Mouse (Mus musculus): ENCODE measurements around the gene Kif13a.

Kif13a gene

DNA sequence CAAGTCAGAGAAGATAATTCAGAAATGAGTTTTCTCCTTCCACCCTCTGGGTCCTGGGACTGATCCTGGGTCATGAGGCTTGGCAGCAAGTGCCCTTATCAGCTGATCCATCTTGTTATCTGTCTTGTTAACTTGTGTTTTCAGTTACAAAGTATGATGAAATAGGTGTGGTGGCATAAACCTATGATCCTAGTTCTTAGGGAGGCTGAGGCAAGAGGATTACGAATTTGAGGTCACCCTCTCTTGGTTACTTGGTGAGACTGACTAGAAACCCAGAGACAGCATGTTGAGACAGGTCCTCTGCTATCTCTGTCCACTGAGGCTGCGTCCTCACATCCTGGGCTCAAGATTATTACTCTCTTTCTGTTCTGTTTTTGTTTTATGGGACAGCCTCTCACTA lies 164.3 kb downstream of the Kif13a start:
- no peak for DNase-seq

DNA sequence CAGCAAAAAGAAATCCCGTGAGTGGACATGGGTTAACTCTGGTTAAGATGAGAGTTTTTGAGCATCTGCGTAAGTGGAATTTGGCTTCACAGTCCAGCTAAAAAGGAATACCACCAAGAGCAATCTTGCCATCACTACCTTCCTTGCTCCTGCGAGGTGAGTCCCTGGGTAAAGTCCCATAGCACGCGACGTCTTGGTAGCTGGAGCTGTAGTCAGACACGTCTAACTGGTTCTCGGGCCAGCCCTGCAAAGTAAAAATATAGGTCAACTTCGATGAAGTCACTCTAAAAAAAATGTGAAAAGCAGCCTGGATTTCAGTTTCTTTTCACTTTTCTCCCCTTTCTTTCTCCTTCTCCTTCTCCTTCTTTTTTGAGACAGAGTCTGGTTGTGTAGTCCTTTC lies 166.5 kb downstream of the Kif13a start:
- no peak for DNase-seq

DNA sequence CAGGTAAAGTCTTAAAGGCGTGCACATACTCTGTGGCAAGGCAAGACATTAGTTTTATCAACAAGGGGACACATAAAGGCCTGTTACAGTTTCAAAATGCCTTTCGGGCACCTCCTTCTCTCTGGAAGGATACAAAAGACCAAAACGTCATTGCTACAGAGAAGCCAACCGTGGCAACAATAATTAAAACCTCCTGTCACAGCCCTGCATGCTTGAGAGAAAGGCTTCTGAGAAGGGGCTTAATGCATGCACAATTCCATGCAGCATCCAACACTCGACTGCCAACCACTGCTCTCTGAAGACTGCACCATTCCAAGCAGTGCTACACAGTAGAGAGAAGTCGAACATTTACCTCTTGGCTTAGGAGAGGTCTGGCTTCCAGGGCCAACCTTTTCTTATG lies 168.7 kb downstream of the Kif13a start:
- DNase-seq, result no peak

DNA sequence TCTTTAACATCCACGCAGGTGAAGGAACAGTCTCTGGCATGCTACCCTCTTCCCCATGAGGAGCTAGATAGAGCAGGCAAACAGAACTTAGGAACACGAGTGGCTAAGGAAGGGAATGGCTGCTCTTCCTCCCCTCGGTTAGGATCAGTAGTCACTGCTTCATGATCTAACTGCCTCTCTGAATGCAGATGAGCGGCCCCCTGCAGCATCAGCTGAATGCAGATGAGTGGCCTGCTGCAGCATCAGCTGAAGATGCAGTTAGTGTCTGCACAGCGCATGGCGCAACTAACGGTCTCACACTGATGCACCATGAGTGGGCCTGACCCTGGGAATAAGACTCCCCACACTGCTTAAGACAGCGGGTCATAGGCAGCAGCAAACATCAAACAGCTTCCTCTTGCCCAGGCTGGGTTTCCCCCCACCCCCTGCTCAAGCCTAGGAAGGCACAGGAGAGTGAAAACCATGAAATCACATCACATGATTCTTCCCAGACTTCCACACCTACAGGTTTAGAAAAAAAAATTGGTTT lies 170.3 kb downstream of the Kif13a start:
- no peak for DNase-seq

DNA sequence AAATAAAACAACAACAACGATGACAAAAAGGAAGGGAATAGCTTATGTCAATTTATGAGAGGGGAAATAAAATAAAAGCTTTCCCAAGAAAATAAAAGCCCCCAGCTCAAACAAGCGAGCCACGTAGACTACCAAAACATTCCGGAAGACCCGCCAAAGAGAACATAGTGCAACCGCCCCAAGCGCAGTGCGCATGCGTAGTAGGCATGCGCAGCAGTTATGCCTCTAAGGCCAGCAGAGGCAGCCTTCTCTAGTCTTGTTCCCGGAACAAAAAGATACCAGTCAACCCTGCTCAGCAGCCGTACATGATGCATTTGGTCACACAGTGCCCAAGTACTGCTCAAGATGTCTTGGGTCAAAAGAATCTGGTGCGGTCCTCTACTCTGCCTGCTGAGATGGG lies 171.0 kb downstream of the Kif13a start:
- DNase-seq, result no peak

DNA sequence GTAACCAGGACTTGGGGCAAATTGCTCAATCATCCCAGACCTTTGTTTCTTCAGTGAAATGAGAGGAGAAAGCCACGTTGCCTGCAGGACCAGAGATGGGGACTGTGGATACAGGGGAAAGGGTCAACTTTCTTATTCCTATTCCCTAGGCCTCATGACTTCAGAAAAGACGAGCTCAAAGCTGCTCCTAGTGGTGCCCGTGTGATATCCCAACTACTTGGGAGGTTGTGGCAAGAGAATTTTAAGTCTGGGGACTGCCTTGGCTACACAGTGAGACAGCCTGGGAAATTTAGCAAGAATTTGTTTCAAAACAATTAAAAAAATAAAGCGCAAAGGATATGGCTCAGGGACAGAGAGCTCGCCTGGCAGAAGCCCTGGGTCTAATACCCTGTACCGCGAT lies 171.7 kb downstream of the Kif13a start:
- no peak for DNase-seq

DNA sequence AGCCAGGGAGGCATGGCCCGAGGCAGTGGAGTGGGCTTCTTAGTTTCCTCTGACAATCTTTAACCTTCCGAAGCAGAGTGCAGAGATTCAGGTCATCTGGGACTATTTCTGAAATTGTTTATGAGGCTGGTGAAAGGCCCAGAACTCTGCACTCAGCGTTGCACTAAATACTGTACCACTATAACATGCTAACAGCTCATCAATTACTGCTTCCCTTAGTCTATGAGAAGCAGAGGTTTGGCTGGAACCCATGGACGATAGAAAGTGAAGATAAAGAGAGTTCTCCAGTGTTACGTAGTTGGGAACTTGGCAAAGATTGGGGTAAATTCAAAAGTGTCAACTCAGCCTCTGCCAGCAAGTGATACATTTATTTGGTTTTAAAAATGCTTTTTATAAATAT lies 176.4 kb downstream of the Kif13a start:
- DNase-seq, result no peak

DNA sequence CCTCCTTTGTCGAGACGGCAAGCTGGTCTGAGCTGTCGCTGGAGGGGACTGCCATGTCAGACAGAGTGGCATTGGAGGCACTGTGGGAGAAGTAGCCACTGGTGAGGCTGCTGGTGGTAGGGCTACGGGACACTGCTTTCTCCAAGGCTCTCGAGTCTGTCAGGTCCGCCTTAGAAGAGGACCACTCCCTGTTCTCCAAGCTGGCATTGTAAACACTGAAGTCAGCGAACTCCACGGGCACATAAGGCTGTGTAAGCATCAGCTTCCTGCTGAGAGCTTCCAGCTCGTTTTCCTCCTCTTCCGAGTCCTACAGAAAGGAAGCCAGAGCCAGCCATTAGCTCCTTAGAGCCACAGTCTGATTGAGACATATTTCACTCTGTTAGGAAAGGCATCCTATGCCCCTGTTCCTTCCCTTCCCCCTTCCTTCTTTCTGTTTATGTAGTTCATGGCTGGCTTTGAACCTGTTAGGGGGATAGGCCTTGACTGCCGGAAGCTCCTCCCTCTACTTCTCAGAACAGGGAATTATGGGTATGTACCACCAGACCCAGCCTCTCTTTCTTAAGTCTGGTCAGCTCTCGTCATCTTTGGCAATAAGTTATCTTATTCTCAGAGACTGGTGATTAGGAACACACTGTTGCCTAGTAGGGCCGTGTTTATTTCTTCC lies 177.0 kb downstream of the Kif13a start:
- DNase-seq, result no peak

DNA sequence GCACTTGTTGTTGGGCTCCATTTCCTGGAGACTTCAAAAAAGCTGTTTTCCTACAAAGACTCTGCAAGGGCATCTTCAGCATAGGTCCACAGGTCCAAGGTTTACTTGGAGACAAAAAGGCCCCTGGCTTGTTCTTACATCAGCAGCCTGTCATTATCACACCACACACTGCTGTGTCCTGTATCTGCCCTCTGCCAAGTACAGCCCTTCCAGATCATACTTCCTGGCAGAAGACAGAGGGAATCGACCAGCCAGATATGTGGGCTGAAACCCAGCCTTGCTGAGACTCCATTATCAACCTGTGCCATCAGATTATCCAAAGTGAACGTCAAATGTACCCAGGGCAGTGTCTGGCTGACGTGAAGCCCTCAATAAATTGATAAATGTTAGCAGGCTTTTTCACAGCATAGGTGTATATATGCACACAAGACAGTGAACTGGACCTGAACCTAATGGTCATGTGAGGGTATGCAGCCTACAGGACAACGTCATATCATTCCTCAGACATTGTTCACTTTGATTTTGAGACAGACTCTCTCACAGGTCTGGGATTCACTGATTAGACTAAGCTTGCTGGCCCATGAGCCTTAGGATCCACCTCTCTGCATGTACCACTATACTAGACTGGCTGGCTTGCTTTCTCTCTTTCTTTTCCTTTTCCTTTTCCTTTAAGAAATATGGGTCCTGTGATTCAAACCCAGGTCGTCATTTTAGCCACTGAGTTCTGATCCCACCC lies 181.4 kb downstream of the Kif13a start:
- DNase-seq, result no peak

DNA sequence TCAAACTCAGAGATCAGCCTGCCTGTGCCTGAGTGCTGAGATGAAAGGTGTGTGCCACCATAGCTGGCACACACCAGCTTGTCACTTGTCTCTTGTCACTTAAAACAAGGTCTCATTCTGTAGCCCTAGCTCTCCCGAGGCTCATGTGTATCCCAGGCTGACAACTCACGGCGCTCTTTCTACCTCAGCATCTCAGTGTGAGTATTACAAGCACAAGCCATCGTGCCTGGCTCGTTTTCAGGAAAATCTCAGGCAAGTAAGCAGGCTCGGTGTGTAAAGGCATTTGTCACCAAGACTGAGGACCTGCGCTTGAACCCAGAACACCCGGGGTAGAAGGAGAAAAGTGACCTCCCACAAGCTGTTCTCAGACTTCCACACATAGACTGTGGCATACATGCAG lies 185.8 kb downstream of the Kif13a start:
- no peak for DNase-seq

DNA sequence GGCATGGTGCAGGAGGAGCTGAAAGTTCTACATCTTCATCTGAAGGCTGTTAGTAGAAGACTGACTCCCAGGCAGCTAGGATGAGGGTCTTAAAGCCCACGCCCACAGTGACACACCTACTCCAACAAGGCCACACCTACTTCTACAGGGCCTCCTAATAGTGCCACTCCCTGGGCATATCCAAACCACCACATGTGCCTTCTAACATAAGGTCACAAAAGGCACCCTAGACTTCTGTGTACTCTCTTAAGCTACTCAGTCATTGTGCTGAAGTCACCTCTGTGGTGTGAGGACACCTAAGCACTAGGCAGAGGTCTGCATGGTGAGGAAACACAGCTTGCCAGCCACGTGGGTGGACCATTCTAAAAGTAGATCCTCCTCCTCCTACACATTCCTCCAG lies 187.3 kb downstream of the Kif13a start:
- DNase-seq, result no peak

DNA sequence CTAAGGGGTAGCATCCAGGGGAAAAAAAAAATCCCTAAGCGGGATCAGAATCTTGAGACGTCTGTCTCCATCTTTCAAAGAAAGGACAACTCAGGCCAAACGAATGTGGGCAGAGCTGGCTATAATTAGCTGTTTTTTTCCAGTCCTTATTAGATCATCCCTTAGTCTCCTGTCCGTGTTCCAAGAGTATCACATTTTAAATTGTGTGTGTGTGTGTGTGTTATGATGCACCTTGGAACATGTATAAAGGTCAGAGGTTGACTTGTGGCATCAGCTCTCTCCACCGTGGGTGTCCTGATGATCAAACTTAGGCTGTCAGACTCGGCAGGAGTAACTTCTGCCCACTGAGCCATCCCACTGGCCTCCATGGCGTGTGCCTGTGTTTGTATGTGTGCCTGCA lies 190.2 kb downstream of the Kif13a start:
- no peak for DNase-seq

DNA sequence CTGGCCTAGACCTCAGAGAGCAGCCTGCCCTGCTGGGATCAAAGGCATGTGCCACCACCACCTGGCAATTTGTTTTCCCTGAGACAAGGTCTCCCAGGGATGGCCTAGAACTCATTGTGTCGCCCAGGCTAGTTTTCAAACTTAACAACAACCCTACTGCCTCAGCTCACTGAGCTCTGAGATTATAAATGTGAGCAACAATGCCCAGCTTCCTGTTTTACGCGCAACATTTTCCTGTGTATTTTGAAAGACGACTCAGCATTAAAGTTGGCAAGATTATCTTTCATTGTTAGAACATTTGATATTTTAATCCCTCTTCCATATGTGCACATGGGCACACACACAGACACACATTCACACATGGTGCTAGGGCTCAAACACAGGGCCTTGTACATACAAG lies 192.2 kb downstream of the Kif13a start:
- no peak for DNase-seq

DNA sequence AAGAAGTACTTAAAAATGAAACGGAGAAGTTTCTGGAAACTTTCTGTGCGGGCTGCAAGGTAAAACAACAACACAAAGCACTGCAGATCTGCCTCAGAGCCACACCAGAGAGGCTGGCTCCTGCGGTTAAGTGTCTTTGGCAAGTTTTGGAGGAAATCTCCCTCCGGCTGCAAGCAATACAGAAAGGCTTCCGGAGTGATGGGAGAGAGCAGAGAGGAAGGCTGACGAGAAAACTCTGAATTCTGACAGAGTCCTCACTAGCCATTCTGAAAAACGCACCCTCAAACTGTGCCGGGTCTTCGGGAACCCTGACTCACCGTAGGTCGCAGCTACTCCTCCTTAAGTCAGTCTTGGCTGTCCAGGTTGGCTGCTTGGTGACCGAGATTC lies 193.2 kb downstream of the Kif13a start:
- no peak for DNase-seq

DNA sequence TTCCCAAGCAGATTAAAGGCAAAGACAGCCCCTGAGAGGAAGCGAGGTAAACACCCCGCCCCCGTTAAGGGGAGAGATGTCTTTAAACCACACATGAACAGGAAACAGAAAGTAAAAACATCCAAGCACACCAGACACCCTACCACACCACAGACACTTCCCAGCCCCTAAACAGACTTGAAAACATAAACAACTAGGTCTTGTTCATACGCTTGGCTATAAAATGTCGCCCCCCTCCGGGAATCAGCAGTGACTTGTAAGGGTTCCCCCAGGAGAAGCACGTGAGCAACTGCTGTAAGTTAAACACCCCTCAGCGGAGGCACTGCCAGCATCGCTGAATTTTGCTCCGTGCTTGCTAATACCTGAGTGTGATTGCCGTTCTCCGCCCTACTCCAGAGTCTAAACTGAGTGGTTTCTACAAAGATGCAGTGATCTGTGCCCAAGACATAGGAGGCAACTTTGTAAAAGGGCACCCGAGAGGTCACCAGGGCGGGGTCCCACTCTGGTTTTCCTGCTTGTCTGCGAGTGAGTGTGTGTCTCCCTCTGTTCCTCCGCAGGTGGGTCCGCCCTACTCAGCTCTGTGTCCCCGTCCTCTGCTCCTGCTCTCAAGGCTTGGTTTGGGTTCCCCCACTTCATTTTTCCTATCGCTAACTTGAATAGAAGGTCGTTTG lies 193.7 kb downstream of the Kif13a start:
- peak; percentile 83 for DNase-seq

DNA sequence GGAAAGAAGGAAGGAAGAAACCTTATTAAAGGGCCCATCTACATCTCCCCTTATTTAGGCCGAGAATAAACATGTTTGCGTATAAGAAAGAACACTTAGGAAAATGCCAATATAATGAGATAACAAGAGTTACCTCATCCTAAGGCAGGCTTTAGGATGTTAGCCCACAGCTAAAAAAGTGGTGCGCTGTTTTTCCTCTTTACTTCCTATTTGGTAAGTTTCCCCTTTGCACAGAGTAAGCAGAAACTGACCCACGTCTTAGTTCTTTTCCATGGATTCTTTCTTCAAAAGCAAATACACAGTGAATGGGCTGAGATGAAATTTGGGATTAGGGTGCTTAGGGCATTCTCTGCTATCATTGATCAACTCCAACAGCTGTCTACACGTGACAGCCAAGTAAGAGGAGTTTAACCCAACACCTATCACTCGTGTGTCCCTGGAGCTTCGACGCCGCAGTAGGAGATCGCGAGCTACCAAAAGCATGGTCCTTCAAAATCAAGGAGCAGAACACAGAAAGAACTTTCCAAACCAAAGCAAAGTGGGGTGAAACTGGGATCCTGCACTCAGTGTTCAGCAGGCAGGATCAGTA lies 194.4 kb downstream of the Kif13a start:
- no peak for DNase-seq

DNA sequence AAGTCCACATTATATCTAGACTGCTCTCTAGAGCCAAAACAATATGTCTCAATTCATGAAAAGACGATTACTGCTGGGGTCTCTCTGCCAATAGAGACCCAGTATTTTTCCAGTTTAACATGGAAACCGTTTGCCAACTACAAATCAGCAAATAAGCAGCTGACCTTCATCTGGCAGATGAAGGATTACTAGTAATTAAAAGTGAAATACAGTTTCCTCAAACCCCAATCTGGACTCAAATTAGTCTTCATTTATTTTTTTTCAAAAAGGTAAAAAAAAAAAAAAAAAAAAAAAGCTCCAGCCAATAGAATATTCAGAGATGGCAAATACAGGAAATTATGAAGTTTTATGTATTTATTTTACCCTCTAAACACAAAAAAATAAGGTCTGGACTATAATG lies 199.7 kb downstream of the Kif13a start:
- no peak for DNase-seq

DNA sequence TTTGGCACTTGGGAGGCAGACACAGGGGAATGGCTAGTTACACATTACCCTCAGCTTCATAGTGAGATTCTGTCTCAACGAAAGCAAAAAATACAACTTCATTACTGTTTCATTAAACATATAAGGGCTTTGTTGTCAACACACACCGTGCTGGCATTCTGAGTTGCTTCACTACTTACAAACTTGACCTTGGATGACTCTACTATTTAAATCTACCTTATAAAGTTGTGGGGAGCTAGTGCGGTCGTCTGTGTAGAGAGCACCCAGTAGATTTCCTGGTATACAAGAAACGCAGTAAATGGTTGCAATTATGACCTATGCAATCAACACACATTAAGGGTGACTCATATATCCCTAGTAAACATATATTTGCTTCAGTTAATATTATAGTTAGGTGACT lies 201.3 kb downstream of the Kif13a start:
- no peak for DNase-seq

DNA sequence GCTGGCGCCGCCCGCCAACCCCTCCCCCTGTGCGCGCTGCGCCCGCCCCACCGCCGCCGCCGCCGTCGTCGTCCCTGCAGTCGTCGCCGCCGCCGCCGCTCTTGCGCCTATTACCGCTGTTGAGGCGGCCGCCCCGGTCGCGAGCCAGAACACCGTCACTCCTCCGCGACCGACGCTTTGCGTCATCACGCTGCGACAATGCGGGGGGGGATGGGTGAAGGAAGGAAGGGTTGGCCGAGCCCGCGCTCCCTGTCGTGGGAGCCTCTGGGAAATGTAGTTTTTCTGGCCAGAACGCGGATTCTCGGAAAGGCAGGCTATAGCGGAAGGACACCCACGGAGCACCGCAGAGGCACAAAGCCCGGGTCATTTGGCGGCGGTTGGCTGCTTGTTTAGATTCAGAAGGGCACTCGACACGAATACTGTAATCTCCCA lies 201.8 kb downstream of the Kif13a start, which contains the start of gene Nup153:
Gene Nup153 (minus strand): TSS at position 104 of the 432 bp plus-strand sequence.
- DNase-seq, result peak; percentile 99

DNA sequence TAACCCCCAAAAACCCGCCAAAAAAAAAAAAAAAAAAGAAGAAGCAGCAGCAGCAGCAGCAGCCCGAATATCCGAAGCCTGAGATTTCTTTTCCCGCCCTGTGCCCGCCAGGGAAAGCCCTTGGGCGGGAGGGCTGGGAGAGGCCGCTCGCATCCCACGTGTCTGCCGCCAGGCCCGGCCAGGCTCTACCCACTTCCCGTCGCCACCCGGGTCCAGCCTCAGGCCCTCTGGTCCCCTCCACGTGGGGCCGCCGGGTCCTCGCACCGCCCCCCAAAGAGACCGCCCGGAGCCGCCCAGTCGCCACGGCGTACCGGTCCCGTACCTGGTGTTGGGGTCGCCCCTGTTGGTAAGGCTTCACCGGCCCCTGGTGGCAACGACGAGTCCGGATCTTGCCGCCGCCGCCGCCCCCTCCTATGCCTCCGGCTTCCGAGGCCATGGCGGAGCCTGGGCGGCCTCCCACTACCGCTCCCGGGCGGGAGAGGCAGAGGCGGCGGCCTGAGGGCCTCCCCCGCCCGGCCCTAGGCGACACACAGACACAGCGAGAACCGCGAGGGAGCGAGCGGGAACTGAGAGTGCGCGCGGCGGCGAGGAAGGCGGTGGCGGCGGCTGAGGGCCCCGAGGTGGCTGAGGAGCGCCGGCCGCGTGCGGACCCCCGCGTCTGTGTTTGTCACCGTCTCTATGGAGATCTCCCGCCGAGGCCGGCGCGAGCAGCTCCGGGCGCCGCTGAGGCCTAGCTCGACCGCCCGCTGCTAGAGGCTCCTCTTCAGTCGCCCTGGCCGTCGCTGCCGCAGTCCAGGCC lies 202.4 kb downstream of the Kif13a start:
- DNase-seq, result peak; percentile 81

DNA sequence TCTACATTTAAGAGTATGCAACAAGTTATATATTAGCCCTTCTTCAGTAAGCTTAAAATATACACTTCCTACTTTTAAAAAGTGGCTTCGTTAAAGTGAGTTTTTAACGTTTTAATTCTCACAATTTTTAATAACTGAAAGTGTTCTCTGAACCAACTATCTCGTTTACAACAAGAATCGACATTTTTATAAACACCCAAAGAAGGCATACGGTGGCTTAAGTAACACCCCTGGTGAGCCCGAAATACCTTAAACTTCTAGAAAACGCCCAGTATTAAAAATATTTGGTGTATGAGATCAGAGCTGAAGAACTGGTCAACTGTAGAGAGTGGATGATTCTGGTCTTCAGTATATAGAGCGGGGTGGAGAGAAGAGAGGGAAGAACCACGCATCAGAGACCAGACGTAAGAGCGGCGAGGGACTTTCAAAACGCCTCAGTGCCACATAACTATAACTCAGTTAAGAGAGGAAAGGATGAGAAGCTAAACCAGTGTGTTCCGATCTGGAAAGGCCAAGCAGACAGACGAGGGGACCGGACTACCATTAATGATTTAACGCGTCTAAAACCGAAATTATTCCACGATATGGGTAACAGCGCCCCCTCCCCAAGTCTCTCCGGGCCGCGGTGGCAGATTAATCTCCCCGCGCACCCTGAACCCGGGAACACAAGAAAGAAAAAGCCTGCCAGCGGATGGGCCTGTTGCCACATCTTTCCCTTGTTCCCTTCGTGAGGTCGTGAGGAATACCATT lies 203.2 kb downstream of the Kif13a start:
- peak; percentile 64 for DNase-seq

DNA sequence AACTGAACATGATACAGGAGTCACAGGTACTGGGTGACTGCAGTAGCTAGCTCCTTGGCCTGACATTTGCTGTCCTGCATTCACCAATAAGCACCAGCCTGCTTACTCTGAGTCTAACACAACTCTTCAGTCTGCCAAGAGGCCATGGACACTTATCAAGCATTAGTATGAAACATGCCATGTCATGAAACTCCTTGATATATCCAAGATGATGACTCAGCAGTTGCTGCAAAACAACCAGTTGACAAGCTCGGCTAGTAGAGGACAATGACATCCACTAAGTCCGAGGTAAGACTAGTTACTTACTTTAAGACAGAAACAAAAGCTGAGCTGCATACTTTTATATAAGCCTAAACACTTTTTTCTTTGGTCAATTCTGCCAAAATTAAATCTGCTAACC lies 204.4 kb downstream of the Kif13a start:
- no peak for DNase-seq

Data from thymus, postnatal 4 days (tissue).